Mouse (Mus musculus) olfactory bulb, adult 2 months (tissue): ENCODE measurements around the gene Exosc7. TPM values are rescaled to one million over a fixed set of nuclear protein-coding genes. Genes with fewer than 3 reads are reported as not detected.

Source experiments
- H3K27ac ChIP-seq: fragments of 200-500 bp; 2 replicates; pipeline ENCODE4 v1.5.1; 2012; ENCODE audit warnings: low read depth, low read length; ENCODE audit not compliant: insufficient read depth
- H3K4me1 ChIP-seq: fragments of 200-500 bp; 2 replicates; pipeline ENCODE4 v1.6.1; 2012; ENCODE audit warnings: low read length; ENCODE audit not compliant: control insufficient read depth, insufficient read depth
- H3K4me3 ChIP-seq: fragments of 200-500 bp; 2 replicates; pipeline ENCODE4 v1.5.1; 2012; ENCODE audit warnings: mild to moderate bottlenecking, low read depth, low read length, moderate library complexity; ENCODE audit not compliant: insufficient read depth
- CTCF ChIP-seq: fragments of 200-500 bp; IDR thresholded peaks from 2 replicates; pipeline ENCODE4 v1.5.1; 2012; ENCODE audit warnings: low read depth, mild to moderate bottlenecking, low read length, moderate library complexity; ENCODE audit not compliant: insufficient read depth
- POLR2A ChIP-seq: fragments of 200-500 bp; IDR thresholded peaks from 2 replicates; pipeline ENCODE4 v1.6.1; 2012; ENCODE audit warnings: mild to moderate bottlenecking, low read depth, low read length, moderate library complexity; ENCODE audit not compliant: insufficient read depth
- WGBS: fragments of 180-500 bp; shearing (Covaris S2); methylation state at CpG from one replicate; pipeline ENCODE4 v1.1.7; 2018; 5-methylcytosine and 5-hydroxymethylcytosine counted together
- polyA plus RNA-seq: library from polyadenylated mRNA; stranded (reverse); fragments of >200 nt; gene quantifications from 2 replicates; pipeline ENCODE4 v1.2.4, GENCODE M21; 2012; ENCODE audit warnings: low replicate concordance; ENCODE audit not compliant: missing spikeins, insufficient read depth, insufficient read length

Gene Exosc7
- polyA plus RNA-seq, 1 experiment: not detected

- Histone ChIP-seq H3K27ac (no peak overlapping the region), H3K4me1 (peaks cover 3% of the 10 kb centered on the region; the same call in 1 of the 2 replicates), H3K4me3 (no peak overlapping the region)
- TF ChIP-seq POLR2A (no peak), CTCF (no peak)
- 68% methylated on average over 4 of the region's 4 CpGs for WGBS
These were observed 61.3 kb downstream of the Exosc7 start for GRCm38 (mm10) chr9:123174356-123174755.

- Histone ChIP-seq H3K27ac (no peak overlapping the region), H3K4me3 (no peak overlapping the region), H3K4me1 (peaks cover 3% of the 10 kb centered on the region; the same call in 1 of the 2 replicates)
- no peak for TF ChIP-seq POLR2A
- TF ChIP-seq CTCF: no peak
- 83% methylated on average over 9 of the region's 9 CpGs for WGBS
These were observed 64.5 kb downstream of the Exosc7 start for GRCm38 (mm10) chr9:123177380-123178048.

GRCm38 (mm10) chr9:123180003-123180402 is 67.0 kb downstream of the Exosc7 start:
- Histone ChIP-seq H3K4me3 (no peak overlapping the region), H3K27ac (no peak overlapping the region), H3K4me1 (no peaks in the 10 kb centered on the region)
- WGBS: 93% methylated on average over 6 of the region's 6 CpGs
- no peak for TF ChIP-seq CTCF
- TF ChIP-seq POLR2A: no peak

GRCm38 (mm10) chr9:123183226-123183625 is 70.2 kb downstream of the Exosc7 start:
- no peak overlapping the region for H3K4me3 ChIP-seq
- no peak for TF ChIP-seq CTCF
- TF ChIP-seq POLR2A: no peak
- WGBS: 84% methylated on average over 8 of the region's 8 CpGs
- H3K4me1 ChIP-seq: no peaks in the 10 kb centered on the region
- no peak overlapping the region for H3K27ac ChIP-seq

- Histone ChIP-seq H3K4me1 (no peaks in the 10 kb centered on the region), H3K27ac (no peak overlapping the region), H3K4me3 (no peak overlapping the region)
- TF ChIP-seq CTCF (no peak), POLR2A (no peak)
- 54% methylated on average over 2 of the region's 2 CpGs for WGBS
These were observed 72.5 kb downstream of the Exosc7 start for GRCm38 (mm10) chr9:123185546-123185945.

Other genes with a start within 250 kb of the Exosc7 start
- gene Zfp445, start 247.2 kb upstream of the Exosc7 start, polyA plus RNA-seq: 65.3 and 733 TPM in 2 replicates
- gene Zkscan7, start 227.5 kb upstream of the Exosc7 start, polyA plus RNA-seq: not detected in 2 replicates
- gene Zfp105, start 190.1 kb upstream of the Exosc7 start, polyA plus RNA-seq: not detected in 2 replicates
- not detected in 2 replicates for gene 1110059G10Rik, start 162.2 kb upstream of the Exosc7 start, polyA plus RNA-seq
- gene Kif15, start 162.2 kb upstream of the Exosc7 start, polyA plus RNA-seq: not detected in 2 replicates
- not detected in 2 replicates for gene Tmem42, start 91.9 kb upstream of the Exosc7 start, polyA plus RNA-seq
- not detected in 2 replicates for gene Tgm4, start 78.5 kb upstream of the Exosc7 start, polyA plus RNA-seq
- not detected in 2 replicates for gene Zdhhc3, start within 50 bp of the Exosc7 start, polyA plus RNA-seq
- gene Clec3b, start 37.7 kb downstream of the Exosc7 start, polyA plus RNA-seq: not detected in 2 replicates
- not detected in 2 replicates for gene Cdcp1, start 102.8 kb downstream of the Exosc7 start, polyA plus RNA-seq
- not detected in 2 replicates for gene Tmem158, start 147.5 kb downstream of the Exosc7 start, polyA plus RNA-seq